Mouse (Mus musculus) bone marrow, adult 2 months (tissue): ENCODE results near the gene Cbl. TPM values are rescaled to one million over a fixed set of nuclear protein-coding genes. Genes with fewer than 3 reads are reported as not detected.

Experiments used
- H3K27ac ChIP-seq: fragments of 200-500 bp; 2 replicates; pipeline ENCODE4 v1.5.1; 2012; ENCODE audit warnings: low read depth, mild to moderate bottlenecking, control low read depth, inconsistent platforms, low read length; ENCODE audit not compliant: control insufficient read depth, poor library complexity, insufficient read depth
- H3K4me1 ChIP-seq: fragments of 200-500 bp; 2 replicates; pipeline ENCODE4 v1.6.1; 2011; ENCODE audit warnings: low read length; ENCODE audit not compliant: control insufficient read depth, insufficient read depth
- H3K4me3 ChIP-seq: fragments of 200-500 bp; replicated peaks from 2 replicates; pipeline ENCODE3; 2011; ENCODE audit warnings: mild to moderate bottlenecking, low read depth, low read length, control low read depth; ENCODE audit not compliant: control insufficient read depth
- CTCF ChIP-seq: fragments of 200-500 bp; IDR thresholded peaks from 2 replicates; pipeline ENCODE4 v1.5.1; 2011; ENCODE audit warnings: low read length, control low read depth; ENCODE audit not compliant: control insufficient read depth, insufficient read depth
- POLR2A ChIP-seq: fragments of 200-500 bp; IDR thresholded peaks from 2 replicates; pipeline ENCODE4 v1.6.1; 2011; ENCODE audit warnings: low read depth, mild to moderate bottlenecking, control low read depth, low read length, borderline replicate concordance; ENCODE audit not compliant: control insufficient read depth
- WGBS: fragments of 180-500 bp; shearing (Covaris S2); methylation state at CpG from one replicate; pipeline ENCODE4 v1.1.7; 2018; 5-methylcytosine and 5-hydroxymethylcytosine counted together
- polyA plus RNA-seq: library from polyadenylated mRNA; stranded (reverse); fragments of >200 nt; gene quantifications from 2 replicates; pipeline ENCODE4 v1.2.4, GENCODE M21; 2011; ENCODE audit warnings: low replicate concordance; ENCODE audit not compliant: missing spikeins, insufficient read depth, insufficient read length

Gene Cbl
- polyA plus RNA-seq, 1 experiment: 50.5 TPM

GRCm38 (mm10) chr9:44130581-44131275 lies 103.1 kb downstream of the Cbl start:
- H3K4me3 ChIP-seq: no peak overlapping the region
- TF ChIP-seq CTCF: no peak
- no peak for TF ChIP-seq POLR2A
- no peaks in the 10 kb centered on the region; the same call in 1 of the 2 replicates for H3K4me1 ChIP-seq

GRCm38 (mm10) chr9:44130034-44130433 lies 103.8 kb downstream of the Cbl start:
- no peaks in the 10 kb centered on the region; the same call in 1 of the 2 replicates for H3K4me1 ChIP-seq
- peak overlapping the region; percentile 1 for H3K4me3 ChIP-seq
- under 1% methylated on average over 27 of the region's 27 CpGs for WGBS
- TF ChIP-seq POLR2A: no peak
- no peak for TF ChIP-seq CTCF
- H3K27ac ChIP-seq: peak overlapping the region; percentile 12; the same call in 1 of the 2 replicates

More at GRCm38 (mm10) chr9:44130581-44131275, 103.1 kb downstream of the Cbl start:
- 25% methylated on average over 19 of the region's 19 CpGs for WGBS
- H3K27ac ChIP-seq: no peak overlapping the region

- Histone ChIP-seq H3K4me1 (no peaks in the 10 kb centered on the region; the same call in 1 of the 2 replicates), H3K4me3 (peak overlapping the region; percentile 1), H3K27ac (peak overlapping the region; percentile 12; the same call in 1 of the 2 replicates)
- no peak for TF ChIP-seq POLR2A
- no peak for TF ChIP-seq CTCF
- WGBS: 16% methylated on average over 9 of the region's 9 CpGs
These were observed 104.2 kb downstream of the Cbl start for GRCm38 (mm10) chr9:44129633-44130032.

GRCm38 (mm10) chr9:44127351-44127801 lies 106.5 kb downstream of the Cbl start:
- H3K27ac ChIP-seq: peak overlapping the region; percentile 62; the same call in 1 of the 2 replicates
- no peaks in the 10 kb centered on the region; the same call in 1 of the 2 replicates for H3K4me1 ChIP-seq
- no peak for TF ChIP-seq CTCF
- TF ChIP-seq POLR2A: no peak
- no peak overlapping the region for H3K4me3 ChIP-seq
- 55% methylated on average over 3 of the region's 3 CpGs for WGBS

- Histone ChIP-seq H3K4me3 (no peak overlapping the region), H3K4me1 (no peaks in the 10 kb centered on the region; the same call in 1 of the 2 replicates), H3K27ac (peak overlapping the region; percentile 79)
- TF ChIP-seq POLR2A: no peak
- TF ChIP-seq CTCF: no peak
- WGBS: 43% methylated on average over 3 of the region's 3 CpGs
These were observed 107.1 kb downstream of the Cbl start for GRCm38 (mm10) chr9:44126746-44127145.

- Histone ChIP-seq H3K4me1 (no peaks in the 10 kb centered on the region; the same call in 1 of the 2 replicates), H3K27ac (peak overlapping the region; percentile 44; the same call in 1 of the 2 replicates), H3K4me3 (no peak overlapping the region)
- WGBS: 36% methylated on average over 18 of the region's 18 CpGs
- TF ChIP-seq CTCF: peak; percentile 90
- no peak for TF ChIP-seq POLR2A
These were observed 108.1 kb downstream of the Cbl start for GRCm38 (mm10) chr9:44125546-44126428.

- TF ChIP-seq CTCF (no peak), POLR2A (no peak)
- no peak overlapping the region for H3K4me3 ChIP-seq
These were observed 108.8 kb downstream of the Cbl start for GRCm38 (mm10) chr9:44125026-44125425.

GRCm38 (mm10) chr9:44124317-44124716 lies 109.5 kb downstream of the Cbl start:
- TF ChIP-seq POLR2A: no peak
- TF ChIP-seq CTCF: peak; percentile 51
- Histone ChIP-seq H3K4me3 (no peak overlapping the region), H3K27ac (no peak overlapping the region), H3K4me1 (no peaks in the 10 kb centered on the region; the same call in 1 of the 2 replicates)
- 45% methylated on average over 6 of the region's 6 CpGs for WGBS

More at GRCm38 (mm10) chr9:44125026-44125425, 108.8 kb downstream of the Cbl start:
- 70% methylated on average over 5 of the region's 5 CpGs for WGBS
- H3K4me1 ChIP-seq: no peaks in the 10 kb centered on the region; the same call in 1 of the 2 replicates
- no peak overlapping the region for H3K27ac ChIP-seq
